In the genomic region with DNA sequence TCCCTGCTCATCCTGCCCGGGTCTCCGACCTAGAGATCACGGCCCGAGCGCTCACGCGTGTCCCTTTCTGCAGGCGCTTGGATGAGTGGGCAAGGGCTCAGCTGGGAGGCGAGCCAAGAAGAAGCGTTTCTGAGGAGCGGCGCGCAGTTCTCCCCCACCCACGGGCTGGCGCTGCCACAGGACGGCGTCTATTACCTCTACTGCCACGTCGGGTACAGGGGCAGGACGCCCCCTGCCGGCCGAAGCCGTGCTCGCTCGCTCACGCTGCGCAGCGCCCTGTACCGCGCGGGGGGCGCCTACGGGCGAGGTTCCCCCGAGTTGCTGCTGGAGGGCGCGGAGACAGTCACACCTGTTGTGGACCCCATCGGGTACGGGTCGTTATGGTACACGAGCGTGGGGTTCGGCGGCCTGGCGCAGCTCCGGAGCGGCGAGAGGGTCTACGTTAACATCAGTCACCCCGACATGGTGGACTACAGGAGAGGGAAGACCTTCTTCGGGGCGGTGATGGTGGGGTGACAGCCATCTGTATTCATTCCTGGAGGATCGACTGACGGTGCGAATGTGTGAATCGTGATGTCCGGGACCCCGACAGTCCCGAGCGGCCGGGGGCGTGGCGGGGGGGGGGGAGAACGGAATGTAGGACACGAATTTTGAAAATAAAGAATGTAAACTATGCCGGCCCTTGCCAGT, we compare ENCODE assay signal across 8 mouse cellular contexts. TPM values are rescaled to one million over a fixed set of nuclear protein-coding genes. Genes with fewer than 3 reads are reported as not detected.
A peak's percentile ranks its signal among the peaks of the same experiment; 100 is the strongest.
DNase-seq lines count a peak whose midpoint lies in the region; ATAC-seq and TF ChIP-seq lines count a peak whose summit lies in the region.

No protein-coding gene starts in this region.

- H3K4me2 ChIP-seq in heart, embryonic 16.5 days (ENCODE audit: low read depth, low read length): peak overlapping the region; percentile 86
- H3K4me2 ChIP-seq in liver, postnatal 0 days (ENCODE audit: low read depth, low read length): peak overlapping the region; percentile 80
- H3K4me2 ChIP-seq in neural tube, embryonic 13.5 days: peak overlapping the region; percentile 67

- H3K4me3 ChIP-seq in C2C12 (ENCODE audit: insufficient read depth, poor library complexity, severe bottlenecking): no peak overlapping the region
- H3K4me3 ChIP-seq in bone marrow, adult 2 months (replicated peaks; ENCODE audit: control insufficient read depth, low read depth, low read length): peak overlapping the region; percentile 62
- peak overlapping the region; percentile 61 for H3K4me3 ChIP-seq in heart, embryonic 16.5 days (ENCODE audit: low read length)
- peak overlapping the region; percentile 44 for H3K4me3 ChIP-seq in liver, postnatal 0 days (ENCODE audit: low read depth, low read length)
- peak overlapping the region; percentile 37 for H3K4me3 ChIP-seq in neural tube, embryonic 13.5 days
- peak overlapping the region; percentile 64 for H3K4me3 ChIP-seq in testis, adult 2 months (ENCODE audit: control insufficient read depth, low read depth, low read length)

- peak; percentile 67; the same call in 1 of the 2 replicates for TF ChIP-seq POLR2A in bone marrow, adult 2 months (IDR thresholded peaks at IDR 0.05; ENCODE audit: borderline replicate concordance, control insufficient read depth, low read depth, low read length)
- no peak for TF ChIP-seq POLR2A in testis, adult 2 months (IDR thresholded peaks at IDR 0.05; ENCODE audit: control insufficient read depth, low read depth, low read length)

- H3K9ac ChIP-seq in heart, embryonic 16.5 days (ENCODE audit: low read length): peak overlapping the region; percentile 70
- H3K9ac ChIP-seq in liver, postnatal 0 days (replicated peaks): peak overlapping the region; percentile 35
- peak overlapping the region; percentile 60 for H3K9ac ChIP-seq in neural tube, embryonic 13.5 days

- H3K27me3 ChIP-seq in C2C12 (ENCODE audit: control insufficient read depth, insufficient read depth, insufficient read length): no peaks in the 10 kb centered on the region
- H3K27me3 ChIP-seq in heart, embryonic 16.5 days (ENCODE audit: control insufficient read depth, insufficient read depth, low read length): peaks cover 28% of the 10 kb centered on the region
- H3K27me3 ChIP-seq in liver, postnatal 0 days (ENCODE audit: insufficient read depth, low read length): peaks cover 16% of the 10 kb centered on the region
- H3K27me3 ChIP-seq in neural tube, embryonic 13.5 days: peaks cover 59% of the 10 kb centered on the region
- no peaks in the 10 kb centered on the region for H3K27me3 ChIP-seq in testis, adult 2 months (ENCODE audit: control insufficient read depth, insufficient read depth, low read length)

- TF ChIP-seq EP300 in liver, postnatal 0 days (IDR thresholded peaks at IDR 0.05; ENCODE audit: low read depth): no peak

- H3K27ac ChIP-seq in bone marrow, adult 2 months (ENCODE audit: control insufficient read depth, insufficient read depth, low read depth, low read length, poor library complexity): peak overlapping the region; percentile 90
- no peak overlapping the region for H3K27ac ChIP-seq in heart, embryonic 16.5 days (ENCODE audit: low read length)
- peak overlapping the region; percentile 78; the same call in 1 of the 2 replicates for H3K27ac ChIP-seq in liver, postnatal 0 days (ENCODE audit: low read depth)
- H3K27ac ChIP-seq in neural tube, embryonic 13.5 days (replicated peaks): no peak overlapping the region
- no peak overlapping the region for H3K27ac ChIP-seq in testis, adult 2 months (ENCODE audit: control insufficient read depth, insufficient read depth, low read depth, low read length)

- no peaks in the 10 kb centered on the region for H3K9me3 ChIP-seq in heart, embryonic 16.5 days (replicated peaks; ENCODE audit: control insufficient read depth, low read length)
- H3K9me3 ChIP-seq in liver, postnatal 0 days (ENCODE audit: low read length): no peaks in the 10 kb centered on the region
- no peaks in the 10 kb centered on the region for H3K9me3 ChIP-seq in neural tube, embryonic 13.5 days

- ATAC-seq in erythroid progenitor cell, adult 5-6 weeks (replicated peaks; ENCODE audit: low FRiP score, poor library complexity, severe bottlenecking): peak; percentile 75; the same call in 1 of the 2 replicates
- peak; percentile 80 for ATAC-seq in heart, embryonic 16.5 days (replicated peaks; ENCODE audit: extremely low read depth, insufficient read depth, low FRiP score)
- peak; percentile 82 for ATAC-seq in liver, postnatal 0 days
- ATAC-seq in neural tube, embryonic 13.5 days (ENCODE audit: low read depth): peak; percentile 74

- H3K79me3 ChIP-seq in C2C12 (ENCODE audit: low read depth): no peaks in the 10 kb centered on the region

- peaks cover 9% of the 10 kb centered on the region; the same call in 1 of the 2 replicates for H3K4me1 ChIP-seq in bone marrow, adult 2 months (ENCODE audit: control insufficient read depth, insufficient read depth, low read length)
- H3K4me1 ChIP-seq in heart, embryonic 16.5 days (ENCODE audit: control insufficient read depth, insufficient read depth, low read length): peaks cover 10% of the 10 kb centered on the region
- H3K4me1 ChIP-seq in liver, postnatal 0 days (ENCODE audit: insufficient read depth): peaks cover 16% of the 10 kb centered on the region
- peaks cover 19% of the 10 kb centered on the region for H3K4me1 ChIP-seq in neural tube, embryonic 13.5 days (replicated peaks)
- peaks cover 13% of the 10 kb centered on the region for H3K4me1 ChIP-seq in testis, adult 2 months (ENCODE audit: control insufficient read depth, insufficient read depth, low read length)

- peak overlapping the region; percentile 51 for H3ac ChIP-seq in C2C12 (ENCODE audit: control insufficient read depth, insufficient read length, low read depth)

- 1% methylated on average over 66 of the region's 66 CpGs for WGBS in bone marrow, adult 2 months
- WGBS in heart, embryonic 16.5 days: 1% methylated on average over 66 of the region's 66 CpGs
- WGBS in liver, postnatal 0 days (ENCODE audit: insufficient replicate concordance): 1% methylated on average over 57 of the region's 66 CpGs
- WGBS in neural tube, embryonic 13.5 days: 1% methylated on average over 65 of the region's 66 CpGs

- DNase-seq in kidney, postnatal 25 days: peak; percentile 81 to 84
- DNase-seq in liver, postnatal 0 days: peak; percentile 88

- peak; percentile 99 for TF ChIP-seq CTCF in C2C12 (IDR thresholded peaks at IDR 0.05; ENCODE audit: control insufficient read depth, insufficient read depth, insufficient read length)
- peak; percentile 93 for TF ChIP-seq CTCF in bone marrow, adult 2 months (IDR thresholded peaks at IDR 0.05; ENCODE audit: control insufficient read depth, insufficient read depth, low read length)
- peak; percentile 98 for TF ChIP-seq CTCF in liver, postnatal 0 days (IDR thresholded peaks at IDR 0.05; ENCODE audit: low read depth)
- TF ChIP-seq CTCF in testis, adult 2 months (IDR thresholded peaks at IDR 0.05; ENCODE audit: control insufficient read depth, insufficient read depth, insufficient replicate concordance, low read depth, low read length): peak; percentile 96

- H3K79me2 ChIP-seq in C2C12 (ENCODE audit: control insufficient read depth, insufficient read depth): no peaks in the 10 kb centered on the region

- H3K36me3 ChIP-seq in C2C12 (ENCODE audit: control insufficient read depth, insufficient read depth): no peaks in the 10 kb centered on the region
- no peaks in the 10 kb centered on the region for H3K36me3 ChIP-seq in heart, embryonic 16.5 days (ENCODE audit: control insufficient read depth, insufficient read depth)
- no peaks in the 10 kb centered on the region; the same call in 1 of the 2 replicates for H3K36me3 ChIP-seq in liver, postnatal 0 days (replicated peaks; ENCODE audit: insufficient read depth, low read length)
- H3K36me3 ChIP-seq in neural tube, embryonic 13.5 days: no peaks in the 10 kb centered on the region
- no peaks in the 10 kb centered on the region for H3K36me3 ChIP-seq in testis, adult 2 months (ENCODE audit: control insufficient read depth, insufficient read depth, low read length)

RNA-seq across cellular contexts. Expression of a gene that starts 1.5 kb away (rescaled TPM):
- not detected for polyA plus RNA-seq in C2C12 (2012; fragmentation: generic; extraction: Trizol)
- 38.6 and 66.2 TPM in 2 replicates for polyA plus RNA-seq in bone marrow, adult 2 months (2011; ENCODE audit: insufficient read depth, insufficient read length, low replicate concordance, missing spikeins)
- 1.8 and 8.0 TPM in 2 replicates for total RNA-seq in erythroid progenitor cell, adult 5-6 weeks (2015; ENCODE audit: low replicate concordance)
- 0.30 and 10.0 TPM in 2 replicates for total RNA-seq in erythroid progenitor cell, adult 5-6 weeks (2017; ENCODE audit: low replicate concordance)
- polyA plus RNA-seq in heart, embryonic 16.5 days (2015; fragmentation: Nextera tagmentation; extraction: Ambion mirVana): 3.5 and 6.4 TPM in 2 replicates
- 5.3 and 6.0 TPM in 2 replicates for polyA plus RNA-seq in liver, postnatal 0 days (2015; fragmentation: Nextera tagmentation; extraction: Ambion mirVana)
- 0.22 and 0.58 TPM in 2 replicates for polyA plus RNA-seq in neural tube, embryonic 13.5 days (2015; fragmentation: Nextera tagmentation; extraction: Ambion mirVana)
- polyA plus RNA-seq in testis, adult 2 months (2012; rRNA removed): 0.86 and 0.87 TPM in 2 replicates

RNA-seq across cellular contexts. Expression of a gene that starts 6.0 kb away (rescaled TPM):
- not detected for polyA plus RNA-seq in C2C12 (2012; fragmentation: generic; extraction: Trizol)
- polyA plus RNA-seq in bone marrow, adult 2 months (2011; ENCODE audit: insufficient read depth, insufficient read length, low replicate concordance, missing spikeins): 3.2 and 7.4 TPM in 2 replicates
- 9.6 and 12.6 TPM in 2 replicates for total RNA-seq in erythroid progenitor cell, adult 5-6 weeks (2015; ENCODE audit: low replicate concordance)
- total RNA-seq in erythroid progenitor cell, adult 5-6 weeks (2017; ENCODE audit: low replicate concordance): 0.90 and 3.2 TPM in 2 replicates
- polyA plus RNA-seq in heart, embryonic 16.5 days (2015; fragmentation: Nextera tagmentation; extraction: Ambion mirVana): 0.20 and 0.33 TPM in 2 replicates
- polyA plus RNA-seq in liver, postnatal 0 days (2015; fragmentation: Nextera tagmentation; extraction: Ambion mirVana): 0.59 and 0.75 TPM in 2 replicates
- 0.13 TPM in 1 of 2 replicates, not detected in the other for polyA plus RNA-seq in neural tube, embryonic 13.5 days (2015; fragmentation: Nextera tagmentation; extraction: Ambion mirVana)
- 0.07 TPM in 1 of 2 replicates, not detected in the other for polyA plus RNA-seq in testis, adult 2 months (2012; rRNA removed)

RNA-seq across cellular contexts. Expression of a gene that starts 7.5 kb away (rescaled TPM):
- 0.92 TPM for polyA plus RNA-seq in C2C12 (2012; fragmentation: generic; extraction: Trizol)
- 50.4 and 139 TPM in 2 replicates for polyA plus RNA-seq in bone marrow, adult 2 months (2011; ENCODE audit: insufficient read depth, insufficient read length, low replicate concordance, missing spikeins)
- 34.2 and 66.2 TPM in 2 replicates for total RNA-seq in erythroid progenitor cell, adult 5-6 weeks (2015; ENCODE audit: low replicate concordance)
- total RNA-seq in erythroid progenitor cell, adult 5-6 weeks (2017; ENCODE audit: low replicate concordance): 48.4 and 53.5 TPM in 2 replicates
- 7.9 and 8.2 TPM in 2 replicates for polyA plus RNA-seq in heart, embryonic 16.5 days (2015; fragmentation: Nextera tagmentation; extraction: Ambion mirVana)
- polyA plus RNA-seq in liver, postnatal 0 days (2015; fragmentation: Nextera tagmentation; extraction: Ambion mirVana): 41.2 and 44.2 TPM in 2 replicates
- polyA plus RNA-seq in neural tube, embryonic 13.5 days (2015; fragmentation: Nextera tagmentation; extraction: Ambion mirVana): 7.8 and 8.9 TPM in 2 replicates
- polyA plus RNA-seq in testis, adult 2 months (2012; rRNA removed): 0.65 and 1.3 TPM in 2 replicates

RNA-seq across cellular contexts. Expression of a gene that starts 9.4 kb away (rescaled TPM):
- 0.07 TPM for polyA plus RNA-seq in C2C12 (2012; fragmentation: generic; extraction: Trizol)
- polyA plus RNA-seq in bone marrow, adult 2 months (2011; ENCODE audit: insufficient read depth, insufficient read length, low replicate concordance, missing spikeins): 3.5 and 4.4 TPM in 2 replicates
- total RNA-seq in erythroid progenitor cell, adult 5-6 weeks (2015; ENCODE audit: low replicate concordance): not detected in 2 replicates
- total RNA-seq in erythroid progenitor cell, adult 5-6 weeks (2017; ENCODE audit: low replicate concordance): 0.90 TPM in 1 of 2 replicates, not detected in the other
- 0.27 and 0.79 TPM in 2 replicates for polyA plus RNA-seq in heart, embryonic 16.5 days (2015; fragmentation: Nextera tagmentation; extraction: Ambion mirVana)
- polyA plus RNA-seq in liver, postnatal 0 days (2015; fragmentation: Nextera tagmentation; extraction: Ambion mirVana): not detected in 2 replicates
- polyA plus RNA-seq in neural tube, embryonic 13.5 days (2015; fragmentation: Nextera tagmentation; extraction: Ambion mirVana): 0.42 TPM in 1 of 2 replicates, not detected in the other
- 0.07 TPM in 1 of 2 replicates, not detected in the other for polyA plus RNA-seq in testis, adult 2 months (2012; rRNA removed)

RNA-seq across cellular contexts. Expression of a gene that starts 19.9 kb away (rescaled TPM):
- not detected for polyA plus RNA-seq in C2C12 (2012; fragmentation: generic; extraction: Trizol)
- 48.9 and 51.7 TPM in 2 replicates for polyA plus RNA-seq in bone marrow, adult 2 months (2011; ENCODE audit: insufficient read depth, insufficient read length, low replicate concordance, missing spikeins)
- total RNA-seq in erythroid progenitor cell, adult 5-6 weeks (2015; ENCODE audit: low replicate concordance): 14.1 and 28.1 TPM in 2 replicates
- total RNA-seq in erythroid progenitor cell, adult 5-6 weeks (2017; ENCODE audit: low replicate concordance): 3.3 and 32.3 TPM in 2 replicates
- polyA plus RNA-seq in heart, embryonic 16.5 days (2015; fragmentation: Nextera tagmentation; extraction: Ambion mirVana): 6.0 and 10.9 TPM in 2 replicates
- polyA plus RNA-seq in liver, postnatal 0 days (2015; fragmentation: Nextera tagmentation; extraction: Ambion mirVana): 34.1 and 39.1 TPM in 2 replicates
- 11.4 and 12.7 TPM in 2 replicates for polyA plus RNA-seq in neural tube, embryonic 13.5 days (2015; fragmentation: Nextera tagmentation; extraction: Ambion mirVana)
- 435 and 444 TPM in 2 replicates for polyA plus RNA-seq in testis, adult 2 months (2012; rRNA removed)

Comparison
In these comparisons a context has a peak if more than half of its experiments do, and no peak if none do; other contexts are left out.
1. H3K27ac ChIP-seq: peak in bone marrow, adult 2 months (single experiment) and liver, postnatal 0 days (single experiment); none in heart, embryonic 16.5 days (single experiment), neural tube, embryonic 13.5 days (single experiment) and testis, adult 2 months (single experiment).
2. Peak in every context shown above with its lines, with median percentiles within 50 percentile points of each other: CTCF ChIP-seq, ATAC-seq, H3K4me2 ChIP-seq and H3K9ac ChIP-seq.